Mouse (Mus musculus): ENCODE results near the gene Trim44.
A peak's percentile ranks its signal among the peaks of the same experiment; 100 is the strongest.

The Trim44 gene

DNA sequence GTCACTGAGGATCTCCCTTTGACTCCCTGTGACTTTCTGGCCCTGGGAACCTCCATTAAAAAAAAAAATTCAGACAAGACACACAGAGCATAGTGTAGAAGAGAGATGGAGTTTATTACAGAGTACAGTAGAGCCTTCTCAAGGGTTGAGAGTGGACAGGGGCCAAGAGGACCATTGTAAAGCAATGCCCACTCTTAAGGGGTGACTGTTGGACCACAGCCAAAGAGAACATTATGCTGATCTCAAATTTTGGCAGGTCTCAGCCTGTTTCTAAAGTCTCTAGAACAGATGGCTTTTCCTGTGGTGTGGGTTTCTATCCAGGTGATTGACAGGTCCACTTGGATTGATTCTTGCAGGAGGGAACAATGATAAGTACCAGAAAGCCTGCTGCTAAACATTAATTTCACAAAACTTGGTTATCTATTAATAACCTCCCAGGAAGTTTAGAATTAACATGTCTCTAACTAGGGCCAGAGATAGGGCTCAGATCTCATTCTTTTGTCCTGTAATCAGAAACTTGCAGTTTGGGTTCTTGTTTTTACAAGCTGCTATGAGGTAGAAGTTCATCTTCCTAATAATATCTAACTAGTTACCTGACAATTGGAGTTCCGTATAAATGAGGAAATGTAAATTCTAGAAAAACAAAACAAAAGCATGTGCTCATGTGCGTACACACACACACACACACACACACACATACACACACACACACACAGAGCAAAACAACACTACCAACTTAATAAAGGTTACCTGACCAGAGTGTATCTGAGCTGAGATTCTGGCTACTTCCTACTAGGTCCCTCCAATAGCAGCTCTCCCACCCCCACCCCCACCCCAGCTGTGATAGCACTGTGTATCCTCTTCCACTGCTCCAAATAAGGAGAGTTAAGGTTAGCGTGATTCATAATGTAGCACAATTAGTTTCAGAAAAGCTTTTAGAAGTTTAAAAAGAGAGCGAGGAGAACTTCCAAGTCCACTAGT, 1.0 kb downstream of the Trim44 start:
- DNase-seq (ENCODE audit: low spot score), result no peak

DNA sequence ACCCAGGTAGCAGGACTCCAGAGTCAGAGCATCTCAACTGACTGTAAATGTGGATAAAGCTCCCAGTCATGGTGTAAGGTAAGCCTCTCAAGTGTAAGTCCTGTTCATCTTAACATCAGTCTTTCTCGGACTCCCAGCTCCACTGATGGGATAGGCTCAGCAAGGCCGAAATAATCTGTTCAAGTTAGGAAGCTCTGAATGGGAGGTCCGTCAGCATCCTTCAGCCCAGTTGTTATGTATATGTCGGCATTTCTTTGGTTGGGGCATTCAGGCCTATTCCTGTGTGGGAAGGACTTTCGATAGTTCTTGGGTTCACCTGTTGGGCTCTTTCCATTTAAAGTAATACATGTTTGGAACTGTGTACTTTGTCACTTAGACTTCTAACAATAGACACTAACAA, 3.6 kb downstream of the Trim44 start:
- DNase-seq (ENCODE audit: low spot score), result no peak

DNA sequence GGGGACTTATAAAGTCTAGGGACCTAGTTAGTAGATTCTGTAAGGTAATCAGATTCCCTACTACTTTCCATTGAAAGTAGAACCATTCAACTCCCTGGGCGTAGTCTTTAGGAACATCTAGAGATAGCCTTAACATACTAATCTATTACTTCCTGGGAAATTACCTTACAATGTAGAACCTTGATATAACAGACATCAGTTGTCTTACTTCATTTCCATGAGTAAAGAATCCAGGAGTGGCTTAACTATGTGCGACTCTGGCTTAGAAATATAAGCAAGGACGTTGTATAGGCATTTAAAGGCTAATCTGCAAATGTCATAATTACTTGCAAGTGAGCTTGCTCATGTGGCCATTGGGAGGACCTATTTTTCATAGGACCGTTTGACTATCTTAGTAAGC, 4.3 kb downstream of the Trim44 start:
- no peak for DNase-seq (ENCODE audit: low spot score)

DNA sequence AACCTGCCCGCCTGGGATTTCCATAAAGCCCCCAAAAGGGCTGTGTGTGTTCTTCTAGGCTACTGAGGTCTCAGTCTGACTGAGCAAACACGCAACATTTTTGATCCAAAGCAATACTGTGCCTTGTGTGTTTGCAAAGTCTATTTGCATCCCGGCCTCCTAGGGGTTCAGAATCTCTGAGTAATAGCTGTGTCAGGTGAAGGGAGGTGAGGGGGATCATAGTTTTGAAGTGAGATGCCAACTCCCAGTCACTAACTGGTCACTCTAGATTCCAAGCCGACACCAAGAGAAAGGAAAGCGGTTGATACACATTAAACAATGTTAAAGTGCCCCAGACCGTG, 6.3 kb downstream of the Trim44 start:
- DNase-seq (ENCODE audit: low spot score), result no peak

DNA sequence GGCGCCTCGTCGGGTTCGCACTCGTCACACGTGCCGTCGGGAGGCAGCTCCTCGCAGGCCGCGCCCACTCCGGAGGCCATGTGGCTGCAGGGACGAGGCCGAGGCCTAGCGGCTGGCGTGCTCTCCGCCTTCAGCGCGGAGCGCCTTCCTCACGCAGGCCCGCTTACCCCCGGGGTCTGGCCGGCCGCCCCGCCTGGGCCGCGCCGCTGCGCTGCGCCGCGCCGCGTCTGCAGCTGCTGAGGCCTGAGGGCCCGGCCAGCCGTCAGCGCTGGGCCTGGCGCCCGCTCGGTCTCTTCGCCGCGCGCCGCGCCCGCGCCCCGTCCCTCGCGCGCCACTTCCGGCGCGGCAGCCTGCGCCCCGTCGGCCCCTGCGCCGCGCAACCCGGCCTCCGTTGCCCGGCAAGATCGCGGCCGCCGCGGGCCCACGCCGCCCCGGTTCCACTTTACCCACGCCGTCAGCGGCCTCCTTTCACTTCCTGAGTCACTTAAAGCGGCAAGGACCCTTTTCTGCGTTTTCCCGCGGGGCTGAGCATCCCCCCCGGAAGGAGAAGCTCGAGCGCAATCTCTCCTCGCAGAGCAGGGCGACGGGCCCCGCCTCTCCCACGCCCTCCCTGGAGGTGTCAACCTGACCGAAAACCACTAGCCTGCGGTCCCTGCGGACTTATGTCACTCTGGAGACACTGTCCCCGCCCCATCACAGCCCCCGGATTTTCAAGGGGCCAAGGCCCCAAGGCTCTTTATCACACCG, 6.8 kb downstream of the Trim44 start:
- peak; percentile 90 for DNase-seq (ENCODE audit: low spot score)

DNA sequence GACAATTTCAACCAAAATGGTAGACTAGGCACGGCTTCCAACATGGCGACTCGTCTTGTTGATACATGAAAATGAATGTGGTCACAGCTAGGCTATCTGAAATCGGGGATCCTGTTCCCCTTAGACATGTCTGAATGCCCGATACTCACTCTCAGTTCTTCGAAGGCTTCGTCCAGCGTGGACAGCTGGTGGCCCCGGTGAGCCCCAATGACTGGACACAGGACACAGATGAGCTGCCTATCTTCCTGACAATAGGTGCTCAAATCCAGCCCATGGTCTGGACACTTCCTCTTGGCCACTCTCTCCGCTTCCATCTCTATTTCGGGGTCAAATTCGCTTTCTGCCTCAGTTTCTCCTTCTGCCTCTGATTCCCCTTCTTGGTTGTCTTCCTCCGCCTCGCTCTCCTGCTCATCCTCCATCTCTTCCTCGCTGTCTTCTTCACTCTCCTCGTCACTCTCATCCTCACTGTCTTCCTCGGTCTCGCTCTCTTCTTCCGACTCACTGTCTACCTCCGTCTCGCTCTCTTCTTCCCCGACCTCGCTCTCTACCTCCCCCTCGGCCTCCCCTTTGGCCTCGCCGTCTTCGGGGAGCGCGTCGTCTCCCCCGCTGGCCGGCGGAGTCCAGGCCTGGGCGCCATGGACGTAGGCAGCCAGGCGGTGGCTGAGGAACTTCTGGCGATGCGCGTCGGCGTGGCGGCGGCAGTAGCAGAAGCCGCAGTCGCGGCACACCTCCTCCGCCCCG, 7.6 kb downstream of the Trim44 start:
- no peak for DNase-seq (ENCODE audit: low spot score)

DNA sequence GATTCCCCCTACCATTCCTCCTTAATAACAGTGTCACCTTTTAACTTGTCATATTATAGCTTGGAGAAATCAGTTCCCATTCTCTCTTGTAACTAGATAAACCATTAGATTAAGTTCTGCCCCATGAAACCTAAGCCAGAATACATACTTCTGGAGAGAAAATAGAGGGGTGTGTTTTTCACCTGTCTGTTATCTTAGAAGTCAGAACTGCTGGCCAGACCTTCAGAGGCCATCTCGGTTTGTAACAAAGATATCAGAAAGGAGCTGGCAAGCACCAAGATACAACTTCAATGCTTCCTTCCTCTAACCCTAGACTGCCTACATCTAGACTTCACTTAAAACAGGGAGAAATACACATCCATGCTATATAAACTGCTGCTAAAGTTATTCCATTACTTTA, 11.1 kb downstream of the Trim44 start:
- no peak for DNase-seq (ENCODE audit: low spot score)

DNA sequence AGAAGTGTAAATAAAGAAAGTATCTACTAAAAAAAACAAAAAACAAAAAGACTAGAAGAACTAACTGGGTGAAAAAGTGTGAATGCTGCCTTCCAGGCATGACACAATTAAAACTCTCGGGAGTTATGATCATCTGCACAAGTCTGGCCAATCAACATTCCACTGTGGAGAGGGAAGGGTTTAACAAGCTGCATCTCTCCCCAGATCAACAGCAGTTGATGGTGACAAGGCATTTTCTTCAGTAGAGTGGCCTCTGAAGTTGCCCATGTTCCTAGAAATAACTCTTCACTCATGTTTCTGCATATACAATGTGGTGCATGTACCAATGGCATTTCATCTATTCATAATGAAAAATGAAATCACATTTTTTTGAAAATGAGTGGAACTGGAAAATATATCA, 14.2 kb downstream of the Trim44 start:
- no peak for DNase-seq (ENCODE audit: low spot score)

DNA sequence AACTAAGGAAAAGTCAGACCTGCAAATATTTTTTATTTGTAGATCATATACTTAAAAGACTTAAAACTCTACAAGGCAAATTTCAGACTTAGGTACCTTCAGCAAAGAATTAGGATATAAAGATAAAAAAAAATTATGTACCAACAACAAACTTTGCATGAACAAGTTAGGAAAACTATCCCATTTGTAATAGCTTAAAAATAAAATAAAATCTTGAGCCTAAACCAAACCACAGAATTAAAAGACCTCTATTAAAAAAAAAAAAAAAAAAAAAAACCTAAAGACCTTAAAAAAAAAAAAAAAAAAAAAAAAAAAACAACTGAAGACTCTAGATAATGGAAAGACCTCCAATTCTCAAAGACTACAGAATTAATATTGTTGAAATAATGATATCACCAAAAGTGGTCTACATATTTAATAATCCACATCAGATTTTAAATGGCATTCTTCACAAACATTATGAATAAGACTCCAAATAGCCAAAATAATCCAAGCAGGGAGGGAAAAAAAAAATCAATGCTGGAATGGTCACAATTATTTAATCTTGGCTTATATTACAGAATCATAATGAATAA, 22.2 kb downstream of the Trim44 start:
- no peak for DNase-seq (ENCODE audit: low spot score)

DNA sequence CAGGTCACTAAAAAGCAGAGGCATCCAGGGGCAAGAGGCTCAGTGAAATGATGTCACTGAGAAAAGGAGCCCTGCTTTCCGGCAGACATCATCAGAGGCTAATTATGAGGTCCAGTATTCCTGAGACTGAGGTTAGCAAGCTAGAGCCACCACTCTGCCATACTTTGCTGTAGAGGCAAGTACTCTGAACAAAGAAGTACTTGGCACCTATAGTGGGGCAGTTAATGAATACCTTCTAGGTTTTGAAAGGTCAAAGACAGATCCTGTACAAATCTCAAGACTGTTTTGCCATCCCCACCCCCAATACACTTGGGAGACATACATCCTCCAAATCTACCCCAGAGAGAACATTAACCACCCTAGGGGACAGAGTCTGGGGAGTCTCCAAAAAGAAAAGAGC, 23.1 kb downstream of the Trim44 start:
- no peak for DNase-seq (ENCODE audit: low spot score)

DNA sequence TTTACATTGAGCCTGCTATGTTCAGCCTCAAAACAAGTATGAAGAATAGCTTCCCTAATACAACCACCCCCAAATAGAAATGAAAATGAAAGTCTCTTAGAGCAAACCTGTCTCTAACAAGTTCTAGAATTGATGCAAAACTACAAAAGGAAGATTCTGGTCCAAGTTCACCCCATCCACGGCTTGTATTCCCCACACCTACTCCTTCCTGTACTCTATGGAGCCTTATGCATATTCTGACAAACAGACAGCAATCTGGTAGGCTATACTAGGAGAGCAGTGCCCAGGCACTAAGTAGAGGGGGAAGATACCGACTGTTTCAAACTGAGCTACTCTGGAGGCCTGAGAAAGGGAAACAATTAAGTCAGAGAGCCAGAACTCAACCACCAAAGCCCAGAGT, 23.6 kb downstream of the Trim44 start:
- no peak for DNase-seq (ENCODE audit: low spot score)

DNA sequence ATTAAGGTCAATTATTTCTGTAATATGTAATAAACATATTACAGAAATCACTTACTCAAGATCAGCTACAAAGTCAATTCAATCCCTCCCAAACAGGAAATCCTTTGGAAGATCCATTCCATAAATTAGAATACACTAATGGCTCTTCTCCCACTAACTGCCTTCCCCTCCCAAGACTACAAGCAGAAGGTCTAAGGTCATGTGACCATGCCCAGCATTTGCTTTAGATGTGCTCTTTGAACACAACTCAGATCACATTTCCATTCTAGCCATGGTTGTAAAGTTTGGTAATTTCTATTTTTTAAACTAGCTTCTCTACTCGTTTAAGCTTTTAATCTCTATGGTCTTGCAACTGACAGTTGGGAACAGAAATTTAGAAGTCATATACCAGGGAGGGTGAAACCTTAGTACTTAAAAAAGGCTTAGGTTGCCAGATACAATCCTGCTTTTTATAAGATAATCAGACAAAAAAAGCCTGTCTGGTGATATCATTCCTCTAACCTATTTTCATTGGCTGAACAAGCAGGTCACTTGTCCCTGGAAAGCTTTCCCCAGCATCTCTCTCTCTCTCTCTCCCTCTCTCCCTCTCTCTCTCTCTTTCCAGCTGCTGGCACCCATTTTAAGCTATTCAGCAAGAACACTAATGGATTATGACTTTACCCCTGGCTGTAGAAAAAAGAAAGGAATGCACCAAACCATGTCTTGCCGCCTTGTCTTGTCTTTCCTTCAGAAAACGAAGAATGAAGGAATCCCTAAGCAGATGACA, 24.4 kb downstream of the Trim44 start:
- DNase-seq (ENCODE audit: low spot score), result no peak

DNA sequence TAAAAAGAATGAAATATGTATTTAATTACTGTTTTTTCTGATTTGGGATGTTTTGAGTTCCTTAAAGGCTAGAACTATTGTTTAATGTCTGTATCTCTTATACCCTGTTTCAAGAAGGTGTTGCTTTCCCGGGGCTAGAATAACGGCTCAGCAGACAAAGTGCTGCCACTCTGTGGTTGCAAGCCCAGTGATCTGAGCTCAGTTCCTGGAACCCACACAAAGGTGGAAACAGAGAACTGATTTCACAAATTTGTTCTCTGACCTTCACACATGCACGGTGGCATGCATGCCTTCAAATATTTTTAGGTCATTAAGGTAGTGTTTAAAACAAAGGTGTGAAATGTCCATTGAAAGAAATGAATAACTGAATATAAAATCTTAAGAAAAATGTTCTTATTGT, 25.1 kb downstream of the Trim44 start:
- DNase-seq (ENCODE audit: low spot score), result no peak

DNA sequence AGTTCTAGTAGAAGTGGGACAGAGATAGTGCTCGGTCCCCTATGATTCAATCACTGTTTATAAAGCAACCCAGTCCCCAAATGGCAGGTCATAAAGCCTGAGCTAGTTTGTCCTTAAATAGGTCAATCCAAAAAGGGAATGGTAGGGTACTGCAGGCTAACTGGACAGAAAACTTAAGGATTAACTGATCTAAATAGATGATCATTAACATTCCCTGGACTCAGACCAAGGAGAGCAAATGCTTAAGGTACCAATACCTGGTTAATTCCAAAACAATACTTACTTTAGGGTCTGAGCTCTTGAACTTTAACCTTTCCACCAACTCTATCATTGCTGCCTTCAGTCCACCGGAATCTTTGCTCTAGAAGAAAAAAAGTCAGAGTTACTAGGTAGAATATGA, 27.0 kb downstream of the Trim44 start:
- DNase-seq (ENCODE audit: low spot score), result no peak

DNA sequence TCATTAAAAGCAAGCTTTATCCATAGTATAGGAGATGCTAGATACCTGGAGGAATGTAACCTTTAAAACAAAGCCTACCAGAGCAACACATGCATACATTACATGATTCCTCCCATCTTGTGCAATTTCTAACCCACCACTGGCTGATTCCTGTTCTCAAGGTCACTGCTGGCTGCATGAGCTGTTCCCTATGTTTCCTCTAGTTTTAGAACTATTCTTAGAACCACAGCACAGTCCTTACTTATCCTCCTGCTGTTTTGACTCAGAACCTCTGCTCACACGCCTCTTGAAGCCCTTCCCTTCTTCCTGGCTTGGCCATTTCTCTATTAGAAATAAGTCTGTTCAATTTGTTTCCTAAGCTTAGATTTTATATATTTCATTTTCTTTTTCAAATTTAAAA, 28.7 kb downstream of the Trim44 start:
- DNase-seq (ENCODE audit: low spot score), result no peak

DNA sequence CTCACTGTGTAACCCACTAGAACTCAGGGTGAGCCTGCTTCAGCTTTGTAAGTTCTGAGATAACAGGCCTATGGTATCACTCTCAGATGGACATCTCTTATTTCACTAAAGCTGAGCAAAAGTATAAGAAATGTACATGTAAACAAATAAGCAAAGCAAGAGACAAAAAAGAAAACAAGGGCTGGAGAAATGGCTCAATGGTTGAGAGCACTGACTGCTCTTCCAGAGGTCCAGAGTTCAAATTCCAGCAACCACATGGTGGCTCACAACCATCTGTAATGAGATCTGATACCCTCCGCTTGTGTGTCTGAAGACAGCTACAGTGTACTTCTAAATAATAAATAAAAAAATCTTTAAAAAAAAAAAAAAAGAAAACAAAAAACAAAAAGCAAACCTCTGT, 29.2 kb downstream of the Trim44 start:
- no peak for DNase-seq (ENCODE audit: low spot score)

DNA sequence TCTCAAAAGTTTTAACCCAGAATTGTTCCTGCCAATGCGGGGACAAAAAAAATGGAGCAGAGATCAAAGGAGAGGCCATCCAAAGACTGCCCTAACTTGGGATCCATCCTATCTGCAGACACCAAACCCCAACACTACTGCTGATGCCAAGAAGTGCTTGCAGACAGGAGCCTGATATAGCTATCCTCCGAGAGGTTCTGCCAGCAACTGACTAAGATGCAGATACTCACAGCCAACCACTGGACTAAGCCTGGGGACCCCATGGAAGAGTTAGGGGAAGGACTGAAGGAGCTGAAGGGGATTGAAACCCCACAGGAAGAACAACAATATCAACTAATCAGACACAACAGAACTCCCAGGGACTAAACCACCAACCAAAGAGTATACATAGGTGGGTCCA, 30.3 kb downstream of the Trim44 start:
- DNase-seq (ENCODE audit: low spot score), result no peak

DNA sequence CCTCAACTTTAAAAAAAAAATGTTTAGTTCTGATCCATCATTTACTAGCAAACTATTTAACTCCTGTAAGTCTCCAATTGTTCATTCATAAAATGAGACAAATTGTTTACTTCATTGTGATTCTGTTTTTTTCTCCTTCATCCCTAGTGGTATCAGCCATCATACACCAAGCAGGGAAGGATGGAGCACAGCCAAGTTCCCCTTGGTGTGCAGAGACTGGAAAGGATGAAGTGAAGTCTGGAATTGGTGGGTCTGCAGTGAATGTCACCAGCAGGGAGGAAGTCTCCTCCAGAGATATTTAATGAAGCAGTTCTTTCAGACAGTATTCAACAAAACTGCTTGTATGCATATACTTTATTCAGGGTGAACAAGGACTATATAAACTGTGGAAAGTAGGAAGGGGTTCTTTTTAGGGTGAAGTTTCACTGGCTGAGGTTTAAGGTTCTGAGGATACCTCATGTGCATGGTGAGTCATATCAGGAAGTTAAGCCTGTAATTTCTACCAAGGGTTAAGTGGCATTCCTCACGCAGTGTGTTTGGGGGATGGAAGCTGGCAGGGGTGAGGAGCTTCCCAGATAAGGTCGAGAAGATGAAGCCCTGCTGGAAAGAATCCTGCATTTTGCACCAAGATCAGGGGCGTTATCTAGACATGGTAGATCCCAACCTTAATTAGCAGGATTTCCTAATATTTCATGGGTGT, 34.1 kb downstream of the Trim44 start:
- DNase-seq (ENCODE audit: low spot score), result no peak

DNA sequence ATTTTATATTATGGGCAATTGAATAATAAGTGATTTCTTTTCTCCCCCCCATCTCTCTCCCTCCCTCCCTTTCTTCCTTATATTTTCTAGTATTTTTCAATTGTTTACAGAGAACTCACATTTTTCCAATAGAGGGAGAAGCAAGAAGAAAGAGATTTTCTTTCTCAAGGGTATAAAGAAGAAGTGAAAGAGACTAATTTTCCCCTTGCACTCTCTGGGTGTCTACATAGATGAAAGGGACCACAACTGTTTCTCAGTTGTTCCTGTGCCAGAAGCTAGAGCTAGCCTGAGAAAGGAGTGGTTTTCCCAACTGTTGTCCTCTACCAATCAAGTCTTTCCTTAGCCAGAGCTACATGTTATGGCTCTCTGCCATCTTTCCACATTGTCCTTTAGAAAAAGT, 34.9 kb downstream of the Trim44 start:
- no peak for DNase-seq (ENCODE audit: low spot score)

DNA sequence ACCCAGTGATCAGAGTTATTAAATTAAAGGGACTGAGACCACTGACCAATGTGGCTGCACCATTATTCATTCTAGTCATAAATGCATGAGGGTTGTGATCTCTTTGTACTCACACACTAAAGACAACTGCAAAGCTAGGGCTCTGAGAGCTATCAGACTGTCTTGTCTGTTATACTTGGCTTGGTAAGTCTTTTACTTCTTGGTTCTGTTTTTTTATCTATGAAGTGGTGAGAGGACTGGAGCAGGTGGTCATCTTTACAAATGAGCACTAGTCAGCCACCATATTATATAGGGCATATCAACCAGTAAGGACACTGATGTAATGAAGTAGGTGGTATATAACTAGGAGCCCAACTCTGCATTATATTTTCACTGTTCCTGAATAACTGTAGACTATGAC, 36.3 kb downstream of the Trim44 start:
- DNase-seq (ENCODE audit: low spot score), result no peak

DNA sequence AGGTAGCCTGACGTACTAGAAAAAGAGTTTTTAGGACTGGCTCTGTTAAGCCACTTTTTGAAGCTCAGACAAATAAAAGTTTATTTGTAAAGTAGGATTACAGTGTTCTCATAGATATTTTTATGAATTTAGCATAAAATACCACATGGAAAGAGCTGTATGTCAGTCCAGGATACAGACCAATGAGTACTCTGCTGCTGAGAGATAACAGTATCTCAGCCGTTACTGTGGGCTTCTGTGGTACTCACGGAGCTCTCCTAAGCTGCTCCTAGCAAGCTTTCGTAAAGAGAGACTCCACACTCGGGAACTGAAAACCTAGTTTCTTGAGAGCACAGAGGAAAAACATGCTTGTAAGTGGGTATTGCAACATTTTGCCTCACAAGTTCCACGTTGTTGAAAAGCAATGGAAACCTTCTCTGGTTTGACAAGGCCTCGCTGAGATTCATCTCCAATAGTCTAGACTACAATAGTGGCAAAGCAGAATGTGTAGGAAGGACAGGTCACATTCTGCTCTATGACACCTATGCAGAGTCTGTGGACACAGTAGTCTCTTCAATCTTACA, 41.6 kb downstream of the Trim44 start:
- DNase-seq (ENCODE audit: low spot score), result no peak

Measured in testis, postnatal 14 days (tissue).